Mouse (Mus musculus) gastrocnemius, postnatal 10 days (tissue): ENCODE results near the gene Abca8a. TPM values are rescaled to one million over a fixed set of nuclear protein-coding genes. Genes with fewer than 3 reads are reported as not detected.
A peak's percentile ranks its signal among the peaks of the same experiment; 100 is the strongest.

ENCODE experiments used
- DNase-seq: peaks from one replicate; pipeline ENCODE4 v3.0.0; 2021; ENCODE audit warnings: mixed read lengths
- long read RNA-seq, 2 experiments: library from polyadenylated mRNA; stranded (forward); transcript quantifications; one replicate each; pipeline ENCODE4 v2.0.0; 2021
- total RNA-seq, 2 experiments: library from RNA; stranded (reverse); gene quantifications; 2 replicates each; pipeline ENCODE4 v1.2.3; 2021

Gene Abca8a
- total RNA-seq, result 10 to 100 TPM; 40.9 to 55.1 TPM
- long read RNA-seq, experiment 1, full-length matches to known transcripts, result 9 of 28 reads
- long read RNA-seq, experiment 1, partial matches to known transcripts, result 11 of 28 reads
- long read RNA-seq, experiment 1, other reads (novel, unspliced or antisense), result 8 of 28 reads
- long read RNA-seq, experiment 2, full-length matches to known transcripts, result 4 of 19 reads
- long read RNA-seq, experiment 2, partial matches to known transcripts, result 13 of 19 reads
- long read RNA-seq, experiment 2, other reads (novel, unspliced or antisense), result 2 of 19 reads

- no peak for DNase-seq
Observed at GRCm38 (mm10) chr11:110095858-110096257, at the start of gene Abca8a. Abca8a (minus strand) TSS chr11:110095978.

- DNase-seq, result no peak
Observed at GRCm38 (mm10) chr11:110145421-110145820, 49.6 kb upstream of the Abca8a start.

GRCm38 (mm10) chr11:110130760-110131159 is 35.0 kb upstream of the Abca8a start:
- no peak for DNase-seq

- no peak for DNase-seq
Observed at GRCm38 (mm10) chr11:110111137-110111536, 15.4 kb upstream of the Abca8a start.

GRCm38 (mm10) chr11:110101437-110101836 is 5.7 kb upstream of the Abca8a start:
- DNase-seq, result no peak

- DNase-seq, result no peak
Observed at GRCm38 (mm10) chr11:110098901-110099300, 3.1 kb upstream of the Abca8a start.

- no peak for DNase-seq
Observed at GRCm38 (mm10) chr11:110097465-110097864, 1.7 kb upstream of the Abca8a start.

- no peak for DNase-seq
Observed at GRCm38 (mm10) chr11:110094846-110095380, 865 bp downstream of the Abca8a start.

- no peak for DNase-seq
Observed at GRCm38 (mm10) chr11:110094236-110094635, 1.5 kb downstream of the Abca8a start.

- no peak for DNase-seq
Observed at GRCm38 (mm10) chr11:110091328-110091727, 4.5 kb downstream of the Abca8a start.

- DNase-seq, result no peak
Observed at GRCm38 (mm10) chr11:110072158-110072557, 23.6 kb downstream of the Abca8a start.

GRCm38 (mm10) chr11:110061032-110061431 is 34.7 kb downstream of the Abca8a start:
- peak; percentile 25 for DNase-seq

- DNase-seq, result no peak
Observed at GRCm38 (mm10) chr11:110060127-110060526, 35.7 kb downstream of the Abca8a start.

GRCm38 (mm10) chr11:110053681-110054080 is 42.1 kb downstream of the Abca8a start:
- no peak for DNase-seq

GRCm38 (mm10) chr11:110037795-110038194 is 58.0 kb downstream of the Abca8a start:
- DNase-seq, result no peak

- DNase-seq, result no peak
Observed at GRCm38 (mm10) chr11:110028913-110029695, 66.7 kb downstream of the Abca8a start.

GRCm38 (mm10) chr11:110010836-110011546 is 84.8 kb downstream of the Abca8a start:
- DNase-seq, result no peak

GRCm38 (mm10) chr11:109995624-109996023 is 100.2 kb downstream of the Abca8a start, which contains the start of gene Abca8b:
Abca8b (minus strand) TSS chr11:109995845.
- peak; percentile 81 for DNase-seq

GRCm38 (mm10) chr11:109995013-109995412 is 100.8 kb downstream of the Abca8a start:
- DNase-seq, result no peak

- no peak for DNase-seq
Observed at GRCm38 (mm10) chr11:109994014-109994413, 101.8 kb downstream of the Abca8a start.

- no peak for DNase-seq
Observed at GRCm38 (mm10) chr11:109991270-109991669, 104.5 kb downstream of the Abca8a start.

- no peak for DNase-seq
Observed at GRCm38 (mm10) chr11:109990256-109990655, 105.5 kb downstream of the Abca8a start.

- no peak for DNase-seq
Observed at GRCm38 (mm10) chr11:109988164-109988563, 107.6 kb downstream of the Abca8a start.
